Mouse (Mus musculus) cortical plate, adult 2 months (tissue): ENCODE data around the gene Cenpu.

Source experiments
- CTCF ChIP-seq: fragments of 200-500 bp; IDR thresholded peaks from 2 replicates; pipeline ENCODE4 v1.5.1; 2011; ENCODE audit warnings: mild to moderate bottlenecking, control low read depth, low read length; ENCODE audit not compliant: insufficient read depth; ENCODE audit errors: extremely low read depth
- POLR2A ChIP-seq: fragments of 200-500 bp; IDR thresholded peaks from 2 replicates; pipeline ENCODE4 v1.6.1; 2011; ENCODE audit warnings: mild to moderate bottlenecking, low read length, control low read depth; ENCODE audit not compliant: insufficient read depth; ENCODE audit errors: extremely low read depth

DNA sequence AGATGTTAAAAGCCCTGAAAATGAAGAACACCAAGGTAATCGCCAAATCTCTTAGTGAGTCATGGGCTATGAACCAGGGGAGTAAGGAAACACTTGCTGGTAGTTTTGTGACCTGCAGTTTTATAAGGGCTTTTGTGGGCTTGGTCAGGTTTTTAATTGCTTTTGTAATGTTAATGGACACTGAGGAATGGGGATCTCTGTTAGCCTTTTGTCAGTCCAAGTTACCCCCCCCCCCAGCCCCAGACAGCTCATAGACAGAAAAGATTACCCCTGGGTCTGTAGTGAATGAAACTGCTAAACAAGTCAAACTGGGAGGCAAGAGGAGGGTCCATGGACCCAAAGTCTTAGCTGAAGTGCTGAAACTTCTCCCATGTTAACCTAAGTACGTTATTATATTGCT lies 21.6 kb downstream of the Cenpu start:
- TF ChIP-seq POLR2A: no peak
- no peak for TF ChIP-seq CTCF
